Mouse (Mus musculus) embryonic fibroblast, embryonic 13.5 days (primary cell): ENCODE data around the gene Spata1.

Experiments
- CTCF ChIP-seq: IDR thresholded peaks from 2 replicates; pipeline ENCODE4 v1.5.1; 2011; ENCODE audit warnings: mild to moderate bottlenecking, control low read depth, low read length, moderate library complexity, borderline replicate concordance; ENCODE audit not compliant: insufficient read depth
- POLR2A ChIP-seq: IDR thresholded peaks from 2 replicates; pipeline ENCODE4 v1.6.1; 2011; ENCODE audit warnings: low read depth, mild to moderate bottlenecking, control low read depth, low read length, moderate library complexity

DNA sequence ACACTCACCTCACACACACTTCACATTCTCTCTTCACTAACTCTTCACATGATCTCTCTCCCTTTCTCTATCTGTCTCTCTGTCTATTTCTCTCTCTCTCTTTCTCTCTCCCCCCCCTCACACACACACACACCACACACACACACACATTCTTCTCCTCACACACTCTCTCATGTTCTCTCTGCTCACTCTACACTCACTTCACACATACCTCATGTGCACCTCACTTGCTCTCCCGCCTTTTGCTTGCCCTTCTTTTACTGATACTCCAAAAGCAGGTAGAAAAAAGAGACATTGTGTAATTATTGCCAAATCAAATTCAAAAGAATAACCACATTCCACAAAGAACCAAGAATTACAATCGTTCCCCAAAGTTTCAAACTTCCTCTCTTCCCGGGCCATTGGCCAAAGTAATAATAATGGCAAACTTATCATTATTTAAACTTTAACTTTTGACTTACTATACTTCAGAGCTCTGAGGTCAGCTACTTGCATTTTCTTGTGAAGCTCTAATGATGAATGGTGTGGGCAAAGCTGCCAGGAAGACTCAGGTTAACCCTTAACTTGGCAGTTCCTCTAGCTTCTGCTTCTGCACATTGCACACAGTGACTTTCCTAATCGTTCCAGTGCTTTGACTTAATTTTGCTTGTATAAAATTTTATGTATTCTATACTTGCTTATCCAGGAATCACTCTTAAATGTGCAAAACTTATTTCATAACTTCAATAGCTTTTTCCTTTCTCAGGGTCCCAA is 41.1 kb upstream of the Spata1 start:
- TF ChIP-seq CTCF (no peak), POLR2A (no peak)
